Mouse (Mus musculus) thymus, adult 2 months (tissue): ENCODE data around the gene Ttll8. TPM values are rescaled to one million over a fixed set of nuclear protein-coding genes. Genes with fewer than 3 reads are reported as not detected.

Source experiments
- DNase-seq: peaks from one replicate; pipeline ENCODE4 v3.0.0; 2021
- H3K27ac ChIP-seq: fragments of 200-500 bp; 2 replicates; pipeline ENCODE4 v1.5.1; 2012; ENCODE audit warnings: low read length, control low read depth; ENCODE audit not compliant: control insufficient read depth, insufficient read depth
- H3K27me3 ChIP-seq: fragments of 200-500 bp; 2 replicates; pipeline ENCODE4 v1.6.1; 2012; ENCODE audit warnings: mild to moderate bottlenecking, low read length, moderate library complexity, mixed read lengths; ENCODE audit not compliant: control insufficient read depth, insufficient read depth
- H3K36me3 ChIP-seq: fragments of 200-500 bp; 2 replicates; pipeline ENCODE4 v1.6.1; 2012; ENCODE audit warnings: mild to moderate bottlenecking, low read length, moderate library complexity; ENCODE audit not compliant: control insufficient read depth, insufficient read depth
- H3K4me1 ChIP-seq: fragments of 200-500 bp; replicated peaks from 2 replicates; pipeline ENCODE4 v1.6.1; 2012; ENCODE audit warnings: low read length; ENCODE audit not compliant: control insufficient read depth, insufficient read depth
- H3K4me3 ChIP-seq: fragments of 200-500 bp; 2 replicates; pipeline ENCODE4 v1.5.1; 2012; ENCODE audit warnings: mild to moderate bottlenecking, low read length, control low read depth, moderate library complexity; ENCODE audit not compliant: control insufficient read depth, insufficient read depth
- CTCF ChIP-seq: fragments of 200-500 bp; IDR thresholded peaks from 2 replicates; pipeline ENCODE4 v1.5.1; 2012; ENCODE audit warnings: mild to moderate bottlenecking, control low read depth, low read length, moderate library complexity, borderline replicate concordance; ENCODE audit not compliant: control insufficient read depth, poor library complexity, insufficient read depth; ENCODE audit errors: extremely low read depth
- POLR2A ChIP-seq: fragments of 200-500 bp; IDR thresholded peaks from 2 replicates; pipeline ENCODE4 v1.6.1; 2012; ENCODE audit warnings: mild to moderate bottlenecking, low read length, control low read depth, moderate library complexity; ENCODE audit not compliant: control insufficient read depth, poor library complexity, insufficient read depth; ENCODE audit errors: extremely low read depth
- WGBS: fragments of 180-500 bp; shearing (Covaris S2); methylation state at CpG from one replicate; pipeline ENCODE4 v1.1.7; 2018; 5-methylcytosine and 5-hydroxymethylcytosine counted together
- polyA plus RNA-seq: library from polyadenylated mRNA; depleted of rRNA; stranded (reverse); fragments of >200 nt; gene quantifications from 2 replicates; pipeline ENCODE4 v1.2.3, GENCODE M21; 2012

Ttll8 gene
- polyA plus RNA-seq, 1 experiment = 0.05 TPM

DNA sequence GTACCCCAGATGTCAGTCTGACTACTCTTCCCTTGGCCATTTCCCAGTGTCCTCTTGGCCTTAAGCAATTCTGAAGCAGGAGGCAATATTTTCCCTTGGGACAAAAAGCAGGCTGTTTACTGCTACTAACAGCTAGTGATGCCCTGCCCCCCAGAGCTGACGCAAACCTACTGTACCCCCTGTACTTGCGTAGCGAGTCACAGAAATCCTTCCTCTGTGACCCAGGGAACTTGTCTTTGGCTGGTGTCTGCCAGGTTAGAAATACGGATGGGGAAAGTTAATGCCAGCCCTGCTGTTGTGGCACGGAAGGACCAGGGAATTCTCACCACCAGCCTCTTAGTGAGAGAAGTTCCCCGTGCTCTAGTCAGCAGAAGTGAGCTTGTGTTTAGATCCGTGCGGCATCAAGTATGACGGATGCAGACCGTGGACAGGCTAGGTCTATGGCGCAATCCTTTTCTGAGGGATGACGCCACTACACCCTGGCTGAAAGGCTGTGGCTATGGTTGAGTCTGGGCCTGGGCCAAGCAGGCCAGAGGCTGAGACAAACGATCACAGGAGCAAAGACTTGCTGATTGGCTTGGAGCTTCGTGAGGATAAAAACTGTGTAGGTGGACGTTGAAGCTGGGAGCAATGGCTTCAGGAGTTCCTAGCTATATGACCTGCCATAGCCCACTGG is 51.9 kb downstream of the Ttll8 start:
- WGBS = 92% methylated on average over 15 of the region's 15 CpGs
- H3K4me1 ChIP-seq = no peaks in the 10 kb centered on the region
- H3K27ac ChIP-seq = no peak overlapping the region
- H3K36me3 ChIP-seq = no peaks in the 10 kb centered on the region
- no peak overlapping the region for H3K4me3 ChIP-seq
- TF ChIP-seq POLR2A (no peak), CTCF (no peak)
- H3K27me3 ChIP-seq = no peaks in the 10 kb centered on the region
- no peak for DNase-seq

DNA sequence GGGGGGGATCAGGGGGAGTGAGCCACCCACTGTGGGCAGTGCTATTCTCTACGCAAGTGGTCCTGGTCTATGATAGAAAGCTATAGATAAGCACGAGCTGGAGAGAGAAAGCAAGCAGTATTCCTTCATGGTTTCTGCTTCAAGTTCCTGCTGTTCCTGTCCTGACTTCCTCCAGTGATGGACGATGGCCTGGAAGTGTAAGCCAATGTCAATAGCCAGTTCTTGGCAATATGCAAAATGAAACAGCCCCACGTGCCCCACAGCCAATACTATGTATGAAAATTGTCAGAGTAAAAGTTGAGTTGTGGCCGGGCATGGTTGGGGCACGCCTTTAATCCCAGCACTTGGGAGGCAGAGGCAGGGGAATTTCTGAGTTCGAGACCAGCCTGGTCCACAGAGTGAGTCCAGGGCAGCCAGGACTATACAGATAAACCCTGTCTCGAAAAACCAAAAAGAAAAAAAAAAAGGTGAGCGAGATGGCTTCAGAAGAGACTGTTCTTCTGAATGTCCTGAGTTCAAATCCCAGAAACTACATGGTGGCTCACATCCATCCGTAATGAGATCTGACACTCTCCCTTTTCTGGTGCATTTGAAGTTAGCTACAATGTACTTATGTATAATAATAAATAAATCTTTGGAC is 57.8 kb downstream of the Ttll8 start:
- WGBS = 89% methylated on average over 10 of the region's 10 CpGs
- Histone ChIP-seq H3K36me3 (no peaks in the 10 kb centered on the region), H3K27me3 (no peaks in the 10 kb centered on the region), H3K27ac (no peak overlapping the region), H3K4me1 (peaks cover 1% of the 10 kb centered on the region; the same call in 1 of the 2 replicates), H3K4me3 (no peak overlapping the region)
- DNase-seq = no peak
- no peak for TF ChIP-seq POLR2A

DNA sequence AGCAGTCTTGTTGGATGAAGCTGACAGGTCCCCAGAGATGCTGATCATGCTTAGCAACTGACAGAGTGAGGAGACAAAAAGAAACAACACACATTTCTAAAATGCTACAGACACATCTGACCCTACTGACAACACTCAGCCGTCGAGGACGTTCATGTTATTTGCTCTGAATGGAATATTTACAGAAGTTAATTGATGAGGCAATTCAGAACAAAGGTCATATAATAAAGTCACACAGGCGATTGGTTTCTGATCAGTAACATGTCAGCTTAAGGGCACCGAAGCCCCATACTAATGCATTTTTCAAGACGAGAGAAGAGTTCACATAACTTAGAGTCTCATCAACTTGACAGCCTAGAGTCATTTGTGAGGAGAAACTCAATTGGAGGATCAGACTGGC is 58.3 kb downstream of the Ttll8 start:
- peaks cover 7% of the 10 kb centered on the region for H3K4me1 ChIP-seq
- no peak overlapping the region for H3K4me3 ChIP-seq
- no peaks in the 10 kb centered on the region for H3K36me3 ChIP-seq
- DNase-seq = no peak
- no peak for TF ChIP-seq CTCF
- TF ChIP-seq POLR2A = no peak
- no peaks in the 10 kb centered on the region; the same call in 1 of the 2 replicates for H3K27me3 ChIP-seq
- no peak overlapping the region for H3K27ac ChIP-seq
- WGBS = 92% methylated on average over 6 of the region's 6 CpGs

DNA sequence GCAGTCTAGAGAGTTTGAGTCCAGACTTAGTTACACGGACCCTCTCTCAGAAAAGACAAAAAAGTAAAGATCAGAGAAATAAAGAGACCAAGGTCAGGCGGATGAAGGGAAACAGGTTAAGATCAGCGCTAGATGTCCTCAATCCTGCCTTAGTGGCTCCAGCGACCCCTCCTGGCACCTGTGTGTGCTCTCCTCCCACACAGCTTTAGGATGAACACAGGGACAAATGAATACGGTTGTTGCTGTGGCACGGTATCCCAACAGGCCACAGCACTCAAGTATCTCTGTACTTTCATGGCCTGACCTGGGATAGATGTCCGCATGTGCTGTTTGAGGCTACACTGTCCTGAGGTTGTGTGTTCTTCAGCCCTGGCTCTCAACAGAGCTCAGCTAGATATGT is 59.1 kb downstream of the Ttll8 start:
- TF ChIP-seq CTCF (no peak), POLR2A (no peak)
- Histone ChIP-seq H3K36me3 (no peaks in the 10 kb centered on the region), H3K27me3 (no peaks in the 10 kb centered on the region; the same call in 1 of the 2 replicates), H3K4me1 (peaks cover 13% of the 10 kb centered on the region), H3K27ac (no peak overlapping the region), H3K4me3 (no peak overlapping the region)
- 81% methylated on average over 7 of the region's 7 CpGs for WGBS
- no peak for DNase-seq

DNA sequence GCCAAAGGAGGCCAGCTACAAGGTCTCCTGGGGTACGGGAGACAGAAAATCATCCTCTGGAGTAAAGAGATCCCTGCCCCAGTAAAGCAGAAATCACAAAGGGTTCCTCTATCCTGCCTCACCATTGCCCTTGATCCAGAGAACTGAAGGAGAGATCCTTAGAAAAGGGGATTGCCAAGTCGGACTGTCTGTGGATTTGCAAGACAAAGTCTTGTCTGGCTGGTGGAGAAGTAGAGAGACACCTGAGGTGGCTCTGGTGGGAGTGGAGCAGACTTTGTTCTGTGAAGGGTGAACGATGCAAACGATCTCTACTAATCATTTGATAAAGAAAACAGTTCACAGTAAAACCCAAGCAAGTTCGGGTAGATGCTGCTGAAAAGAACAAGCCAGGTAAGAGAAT is 61.3 kb downstream of the Ttll8 start:
- H3K36me3 ChIP-seq = no peaks in the 10 kb centered on the region
- TF ChIP-seq CTCF = no peak
- no peak for TF ChIP-seq POLR2A
- WGBS = 84% methylated on average over 5 of the region's 5 CpGs
- H3K4me3 ChIP-seq = no peak overlapping the region
- no peaks in the 10 kb centered on the region; the same call in 1 of the 2 replicates for H3K27me3 ChIP-seq
- no peak overlapping the region for H3K27ac ChIP-seq
- DNase-seq = no peak
- H3K4me1 ChIP-seq = peaks cover 13% of the 10 kb centered on the region

DNA sequence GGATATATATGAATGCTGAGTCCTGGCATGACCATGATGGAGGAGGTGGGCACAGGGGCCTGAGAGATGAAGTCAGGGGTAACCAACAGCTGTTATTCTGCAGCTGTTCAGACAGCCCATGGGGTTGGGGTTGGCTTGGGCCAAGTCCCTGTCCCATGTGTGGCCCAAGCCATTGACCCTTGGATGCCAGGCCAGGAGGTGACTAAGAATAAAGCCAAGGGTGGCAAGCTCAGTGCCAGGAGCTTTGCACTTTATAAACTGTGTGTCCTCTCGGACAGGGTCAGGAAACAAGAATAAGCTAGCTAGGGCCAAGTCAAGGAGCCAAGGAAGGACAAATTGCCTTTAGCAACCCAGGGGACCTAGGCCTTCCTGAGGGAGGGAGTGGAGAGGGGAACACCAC is 62.0 kb downstream of the Ttll8 start:
- Histone ChIP-seq H3K27me3 (no peaks in the 10 kb centered on the region; the same call in 1 of the 2 replicates), H3K4me1 (peaks cover 13% of the 10 kb centered on the region), H3K4me3 (no peak overlapping the region), H3K36me3 (no peaks in the 10 kb centered on the region), H3K27ac (no peak overlapping the region)
- no peak for DNase-seq
- WGBS = 89% methylated on average over 1 of the region's 1 CpGs
- TF ChIP-seq CTCF (no peak), POLR2A (no peak)
